Mouse (Mus musculus) ES-Bruce4 (cell line): ENCODE measurements around the gene Tent2. TPM values are rescaled to one million over a fixed set of nuclear protein-coding genes. Genes with fewer than 3 reads are reported as not detected.

Experiments
- H3K27ac ChIP-seq: 2 replicates; pipeline ENCODE4 v1.5.1; 2012; ENCODE audit warnings: low read length, inconsistent platforms; ENCODE audit not compliant: insufficient read depth
- H3K27me3 ChIP-seq: 2 replicates; pipeline ENCODE4 v1.6.1; 2012; ENCODE audit warnings: mild to moderate bottlenecking, low read length, inconsistent platforms; ENCODE audit not compliant: control insufficient read depth, poor library complexity, insufficient read depth, severe bottlenecking
- H3K36me3 ChIP-seq: 2 replicates; pipeline ENCODE4 v1.6.1; 2012; ENCODE audit warnings: inconsistent platforms, mild to moderate bottlenecking, low read length, moderate library complexity; ENCODE audit not compliant: control insufficient read depth, poor library complexity, insufficient read depth, severe bottlenecking
- H3K4me1 ChIP-seq: one replicate; pipeline ENCODE4 v1.8.1; 2011; ENCODE audit warnings: low read length; ENCODE audit not compliant: control insufficient read depth, insufficient read depth
- H3K4me3 ChIP-seq: 2 replicates; pipeline ENCODE4 v1.5.1; 2011; ENCODE audit warnings: low read depth, mild to moderate bottlenecking, low read length
- H3K9ac ChIP-seq: 2 replicates; pipeline ENCODE4 v1.6.1; 2012; ENCODE audit warnings: low read depth, mild to moderate bottlenecking, inconsistent platforms; ENCODE audit not compliant: poor library complexity, severe bottlenecking
- H3K9me3 ChIP-seq: replicated peaks from 2 replicates; pipeline ENCODE4 v1.6.1; 2012; ENCODE audit warnings: mild to moderate bottlenecking, low read length, inconsistent platforms; ENCODE audit not compliant: control insufficient read depth, poor library complexity, insufficient read depth, severe bottlenecking
- CTCF ChIP-seq: IDR thresholded peaks from one replicate; pipeline ENCODE4 v1.8.1; 2011; ENCODE audit warnings: low read depth, low read length
- EP300 ChIP-seq: IDR thresholded peaks from 2 replicates; pipeline ENCODE4 v1.6.1; 2011; ENCODE audit warnings: low read depth, low read length; ENCODE audit not compliant: insufficient read depth
- POLR2A ChIP-seq: IDR thresholded peaks from one replicate; pipeline ENCODE4 v1.8.1; 2011; ENCODE audit warnings: low read length; ENCODE audit not compliant: insufficient read depth
- polyA plus RNA-seq: library from polyadenylated mRNA; stranded (reverse); fragments of >200 nt; gene quantifications from 2 replicates; pipeline ENCODE4 v1.2.4, GENCODE M21; 2011; ENCODE audit warnings: low read depth; ENCODE audit not compliant: missing spikeins, insufficient read depth, insufficient read length

Gene Tent2
- polyA plus RNA-seq, 1 experiment, result 100 TPM

DNA sequence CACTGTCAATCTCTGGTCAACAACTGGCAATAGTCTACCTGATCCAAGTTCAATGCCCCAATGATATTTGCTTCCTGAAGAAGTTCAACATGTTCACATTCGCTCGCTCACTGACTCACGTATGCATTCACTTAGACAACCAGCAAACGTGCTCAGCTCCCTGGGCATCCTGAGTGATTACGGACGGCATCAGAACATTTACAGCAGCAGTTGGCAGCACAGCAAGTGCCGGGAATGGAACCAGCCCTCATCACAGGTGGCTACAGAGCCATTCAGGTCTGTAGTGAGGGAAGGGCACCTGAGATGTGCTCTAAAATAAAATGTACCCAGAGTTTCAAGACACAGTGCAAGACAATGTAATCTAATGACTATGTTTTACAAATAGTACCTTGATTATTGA lies 55.1 kb downstream of the Tent2 start:
- TF ChIP-seq POLR2A (no peak), EP300 (no peak), CTCF (no peak)

DNA sequence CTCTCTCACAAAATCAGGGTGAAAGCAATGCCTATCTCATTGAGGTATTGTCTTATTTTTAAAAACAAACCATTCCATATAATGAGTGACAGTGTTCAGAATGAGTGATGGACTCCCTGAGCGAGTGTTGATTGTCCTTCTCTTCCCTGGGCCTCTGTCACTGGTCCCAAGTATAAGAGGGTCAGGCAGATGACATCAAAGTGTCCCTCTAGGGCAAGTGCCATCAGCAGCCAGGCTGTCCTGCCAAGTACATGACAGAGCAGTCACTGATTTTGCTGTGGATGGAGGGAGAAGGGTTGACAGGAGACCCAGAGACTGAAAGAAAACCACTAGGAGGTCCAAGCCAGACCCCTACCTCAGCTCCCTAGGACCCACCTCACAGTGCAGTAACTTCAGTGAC lies 55.9 kb downstream of the Tent2 start:
- H3K9ac ChIP-seq, result no peak overlapping the region
- TF ChIP-seq EP300, result no peak
- no peak for TF ChIP-seq CTCF
- TF ChIP-seq POLR2A, result no peak
- no peaks in the 10 kb centered on the region for H3K36me3 ChIP-seq
- H3K9me3 ChIP-seq, result no peaks in the 10 kb centered on the region
- H3K27ac ChIP-seq, result no peak overlapping the region
- no peak overlapping the region for H3K4me3 ChIP-seq
- no peaks in the 10 kb centered on the region for H3K4me1 ChIP-seq
- H3K27me3 ChIP-seq, result no peaks in the 10 kb centered on the region

More for the DNA sequence above, 55.1 kb downstream of the Tent2 start:
- Histone ChIP-seq H3K4me1 (no peaks in the 10 kb centered on the region), H3K9ac (no peak overlapping the region), H3K9me3 (no peaks in the 10 kb centered on the region), H3K36me3 (no peaks in the 10 kb centered on the region), H3K27me3 (no peaks in the 10 kb centered on the region), H3K4me3 (no peak overlapping the region), H3K27ac (no peak overlapping the region)

DNA sequence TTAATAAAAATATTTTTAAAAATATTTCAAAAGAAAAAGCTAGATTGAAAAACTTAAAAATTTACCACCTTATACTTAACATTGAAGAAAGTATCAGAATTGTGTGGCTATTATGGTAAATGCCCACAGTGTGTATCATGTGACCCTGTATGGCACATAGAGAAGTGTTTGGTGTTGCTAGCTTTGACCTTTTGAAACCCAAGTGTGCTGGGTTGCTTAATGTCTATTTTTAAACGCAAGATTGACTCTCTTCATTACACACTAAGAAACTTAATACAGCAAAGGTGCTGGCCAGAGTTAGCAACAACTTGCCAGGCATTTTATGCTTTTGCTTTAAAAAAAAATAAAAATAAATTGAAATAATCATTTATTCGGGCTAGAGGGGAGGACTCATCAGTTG lies 56.7 kb downstream of the Tent2 start:
- Histone ChIP-seq H3K36me3 (no peaks in the 10 kb centered on the region), H3K4me1 (no peaks in the 10 kb centered on the region), H3K9me3 (no peaks in the 10 kb centered on the region), H3K27ac (no peak overlapping the region), H3K9ac (no peak overlapping the region), H3K4me3 (no peak overlapping the region), H3K27me3 (no peaks in the 10 kb centered on the region)
- no peak for TF ChIP-seq CTCF
- no peak for TF ChIP-seq EP300
- no peak for TF ChIP-seq POLR2A

DNA sequence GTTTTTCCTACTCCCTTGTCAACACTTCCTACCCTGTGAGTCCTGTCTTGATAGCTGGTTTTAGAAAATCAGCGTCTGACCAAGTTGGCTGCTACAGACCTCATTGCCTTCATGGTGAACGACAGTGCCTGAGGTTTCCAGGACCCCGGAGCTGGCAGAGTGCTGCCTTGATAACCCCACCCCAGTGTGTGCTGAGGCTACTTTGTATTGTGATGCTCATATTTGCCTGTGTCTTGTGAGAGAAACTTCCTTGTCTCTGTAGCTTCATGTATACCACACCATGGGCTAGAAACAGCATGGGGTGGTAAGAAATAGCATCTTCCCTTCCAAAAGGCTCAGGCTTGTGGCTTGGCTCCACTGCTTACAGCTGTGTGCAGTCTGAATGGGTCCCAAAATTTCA lies 61.5 kb downstream of the Tent2 start:
- no peaks in the 10 kb centered on the region for H3K4me1 ChIP-seq
- no peaks in the 10 kb centered on the region for H3K36me3 ChIP-seq
- TF ChIP-seq CTCF (no peak), EP300 (no peak), POLR2A (no peak)

DNA sequence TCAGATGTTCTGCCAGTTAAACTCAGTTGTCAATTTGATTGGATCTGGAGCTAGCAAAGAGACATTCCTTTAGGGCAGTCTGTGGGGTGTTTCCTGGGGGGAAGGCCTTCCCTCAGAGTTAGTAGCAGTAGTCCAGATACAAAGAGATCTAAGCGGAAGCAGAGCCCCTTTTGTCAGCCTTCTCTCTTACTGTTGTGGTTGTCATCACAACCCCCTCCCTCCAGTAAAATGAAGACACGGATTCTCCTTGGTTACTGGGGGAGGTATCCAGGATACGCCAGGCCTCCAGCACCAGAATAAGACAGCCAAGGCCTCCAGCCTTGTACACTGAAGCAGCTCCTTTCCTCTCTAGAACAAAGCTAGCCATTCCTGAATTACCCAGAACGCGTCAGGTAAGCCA lies 63.2 kb downstream of the Tent2 start:
- H3K27ac ChIP-seq, result no peak overlapping the region
- H3K9me3 ChIP-seq, result no peaks in the 10 kb centered on the region

More for the DNA sequence above, 61.5 kb downstream of the Tent2 start:
- Histone ChIP-seq H3K4me3 (no peak overlapping the region), H3K27ac (no peak overlapping the region), H3K9ac (no peak overlapping the region), H3K27me3 (no peaks in the 10 kb centered on the region), H3K9me3 (no peaks in the 10 kb centered on the region)

DNA sequence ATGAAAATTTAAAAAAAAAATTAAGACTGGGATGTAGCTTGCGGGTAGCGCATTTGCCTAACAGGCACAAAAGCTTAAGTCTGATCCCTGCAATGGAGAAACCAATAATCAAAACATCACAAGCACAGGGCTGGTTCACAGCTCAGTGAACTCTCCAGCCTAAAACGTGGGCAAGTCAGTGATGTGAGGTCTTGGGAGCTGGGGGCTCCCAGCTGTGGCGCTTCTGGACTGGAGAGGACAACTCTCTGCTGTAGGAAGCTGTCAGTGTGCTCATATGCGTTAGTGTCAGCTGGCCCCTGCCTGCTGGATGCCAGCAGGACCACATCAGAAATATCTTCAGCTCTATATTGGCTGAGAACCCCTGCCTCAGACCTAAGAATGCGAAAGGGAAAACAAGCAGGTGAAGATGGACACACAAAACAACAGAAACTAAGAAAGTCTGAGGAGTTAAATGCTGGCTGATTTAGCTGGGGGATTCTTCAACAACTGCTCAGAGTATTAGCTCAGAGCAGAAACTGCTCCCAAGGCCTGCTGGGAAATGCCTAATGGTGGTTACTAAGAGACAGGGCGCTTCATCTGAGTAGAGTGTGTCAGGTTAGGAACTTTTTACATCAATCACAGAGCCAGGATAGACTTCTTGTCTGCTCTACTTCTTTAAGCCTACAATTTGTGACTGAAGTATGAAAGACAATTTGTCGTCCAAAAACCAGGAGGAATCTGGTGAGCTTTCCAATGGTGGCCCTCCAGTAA lies 63.9 kb downstream of the Tent2 start:
- no peaks in the 10 kb centered on the region for H3K9me3 ChIP-seq
- H3K36me3 ChIP-seq, result no peaks in the 10 kb centered on the region
- TF ChIP-seq POLR2A (no peak), EP300 (no peak), CTCF (no peak)
- no peak overlapping the region for H3K27ac ChIP-seq
- no peaks in the 10 kb centered on the region for H3K4me1 ChIP-seq
- no peak overlapping the region for H3K9ac ChIP-seq
- no peaks in the 10 kb centered on the region for H3K27me3 ChIP-seq
- no peak overlapping the region for H3K4me3 ChIP-seq

More for the DNA sequence above, 63.2 kb downstream of the Tent2 start:
- H3K4me3 ChIP-seq, result no peak overlapping the region
- TF ChIP-seq POLR2A (no peak), CTCF (no peak), EP300 (no peak)
- H3K4me1 ChIP-seq, result no peaks in the 10 kb centered on the region
- no peak overlapping the region for H3K9ac ChIP-seq
- no peaks in the 10 kb centered on the region for H3K27me3 ChIP-seq
- no peaks in the 10 kb centered on the region for H3K36me3 ChIP-seq
